Mouse (Mus musculus): Measurements from ENCODE around the gene P4ha3.
A peak's percentile ranks its signal among the peaks of the same experiment; 100 is the strongest.

Gene P4ha3

GRCm38 (mm10) chr7:100305894-100306293 lies 20.6 kb downstream of the P4ha3 start:
- DNase-seq (ENCODE audit: low read depth): no peak

GRCm38 (mm10) chr7:100307872-100308653 lies 22.7 kb downstream of the P4ha3 start:
- DNase-seq (ENCODE audit: low read depth): no peak

GRCm38 (mm10) chr7:100309216-100309615 lies 23.9 kb downstream of the P4ha3 start:
- DNase-seq (ENCODE audit: low read depth): no peak

GRCm38 (mm10) chr7:100309679-100310078 lies 24.4 kb downstream of the P4ha3 start:
- no peak for DNase-seq (ENCODE audit: low read depth)

- no peak for DNase-seq (ENCODE audit: low read depth)
Measured at GRCm38 (mm10) chr7:100310290-100310689, 25.0 kb downstream of the P4ha3 start.

- no peak for DNase-seq (ENCODE audit: low read depth)
Measured at GRCm38 (mm10) chr7:100312716-100313115, 27.4 kb downstream of the P4ha3 start.

- DNase-seq (ENCODE audit: low read depth): no peak
Measured at GRCm38 (mm10) chr7:100316924-100317323, 31.6 kb downstream of the P4ha3 start.

- no peak for DNase-seq (ENCODE audit: low read depth)
Measured at GRCm38 (mm10) chr7:100317534-100317933, 32.2 kb downstream of the P4ha3 start.

GRCm38 (mm10) chr7:100323721-100324120 lies 38.4 kb downstream of the P4ha3 start:
- no peak for DNase-seq (ENCODE audit: low read depth)

GRCm38 (mm10) chr7:100325482-100325881 lies 40.2 kb downstream of the P4ha3 start:
- DNase-seq (ENCODE audit: low read depth): peak; percentile 12

- DNase-seq (ENCODE audit: low read depth): no peak
Measured at GRCm38 (mm10) chr7:100327514-100327913, 42.2 kb downstream of the P4ha3 start.

GRCm38 (mm10) chr7:100328636-100329035 lies 43.3 kb downstream of the P4ha3 start:
- no peak for DNase-seq (ENCODE audit: low read depth)

- no peak for DNase-seq (ENCODE audit: low read depth)
Measured at GRCm38 (mm10) chr7:100331269-100331668, 45.9 kb downstream of the P4ha3 start.

GRCm38 (mm10) chr7:100335921-100336320 lies 50.6 kb downstream of the P4ha3 start:
- no peak for DNase-seq (ENCODE audit: low read depth)

GRCm38 (mm10) chr7:100354984-100355383 lies 69.7 kb downstream of the P4ha3 start:
- no peak for DNase-seq (ENCODE audit: low read depth)

- no peak for DNase-seq (ENCODE audit: low read depth)
Measured at GRCm38 (mm10) chr7:100356324-100356723, 71.0 kb downstream of the P4ha3 start.

- DNase-seq (ENCODE audit: low read depth): no peak
Measured at GRCm38 (mm10) chr7:100356768-100357167, 71.4 kb downstream of the P4ha3 start.

- DNase-seq (ENCODE audit: low read depth): no peak
Measured at GRCm38 (mm10) chr7:100357856-100358255, 72.5 kb downstream of the P4ha3 start.

- DNase-seq (ENCODE audit: low read depth): no peak
Measured at GRCm38 (mm10) chr7:100363162-100363561, 77.8 kb downstream of the P4ha3 start.

- no peak for DNase-seq (ENCODE audit: low read depth)
Measured at GRCm38 (mm10) chr7:100364888-100365287, 79.6 kb downstream of the P4ha3 start.
